Mouse (Mus musculus) spleen, adult 2 months (tissue): ENCODE results near the gene Tenm3.

Source experiments
- CTCF ChIP-seq: fragments of 200-500 bp; IDR thresholded peaks from 2 replicates; pipeline ENCODE4 v1.5.1; 2011; ENCODE audit warnings: mild to moderate bottlenecking, inconsistent platforms; ENCODE audit not compliant: insufficient read depth, insufficient read length, insufficient replicate concordance; ENCODE audit errors: extremely low read depth
- POLR2A ChIP-seq: fragments of 200-500 bp; IDR thresholded peaks from 2 replicates; pipeline ENCODE4 v1.6.1; 2011; ENCODE audit warnings: low read depth, low read length, inconsistent platforms

DNA sequence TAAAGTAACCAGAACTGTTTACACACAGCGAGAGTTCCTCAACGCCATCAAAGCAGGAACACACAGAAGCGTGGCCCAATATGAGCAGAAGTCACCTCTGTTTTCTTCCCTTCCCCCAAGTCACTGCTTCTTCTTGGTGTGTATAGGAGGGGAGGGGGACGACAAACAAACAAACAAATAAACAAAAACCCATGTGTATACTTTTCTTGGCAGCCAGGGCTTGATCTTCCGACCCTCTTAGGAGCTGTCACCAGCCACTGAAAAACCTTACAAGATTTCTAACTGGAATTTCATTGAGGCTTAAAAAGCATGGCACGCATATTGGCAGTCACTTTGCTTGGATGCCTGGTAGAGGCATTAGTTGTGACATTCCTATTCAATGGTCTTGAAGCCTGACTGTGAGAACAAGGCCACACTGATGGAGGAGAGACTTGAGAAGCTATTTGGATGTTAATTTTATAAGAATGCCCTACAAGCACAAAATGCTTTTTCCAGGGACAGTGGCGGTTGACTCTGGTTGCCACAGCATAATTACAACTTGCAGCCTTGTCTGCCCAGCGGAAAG is 366.3 kb downstream of the Tenm3 start:
- TF ChIP-seq CTCF, result no peak
- TF ChIP-seq POLR2A, result no peak
